Mouse (Mus musculus): ENCODE results near the gene Cap1. TPM values are rescaled to one million over a fixed set of nuclear protein-coding genes. Genes with fewer than 3 reads are reported as not detected.
"Not testable (repeated sequence)": the region's sequence is repeated elsewhere in the genome, so short reads cannot be mapped to it uniquely, and the experiment has no call there.

The Cap1 gene
- total RNA-seq, 1 experiment: 130 TPM

- H3K27ac ChIP-seq (ENCODE audit: insufficient read depth, low read depth, low read length, poor library complexity, severe bottlenecking): no peak overlapping the region
- H3K36me3 ChIP-seq (ENCODE audit: control insufficient read depth, insufficient read depth, low read length, poor library complexity, severe bottlenecking): no peaks in the 10 kb centered on the region
- H3K4me1 ChIP-seq (ENCODE audit: control insufficient read depth in 2 of 2, insufficient read depth in 2 of 2, low read length in 2 of 2, poor library complexity in 1 of 2): no peaks in the 10 kb centered on the region
- in situ Hi-C loops (cut with MboI; ENCODE audit: low sequenced_read_pairs in 2 of 2, unreplicated experiment in 2 of 2): no loop called here
- no peak overlapping the region for H3K4me3 ChIP-seq (ENCODE audit: insufficient read depth in 1 of 2, low read depth in 1 of 2, low read length in 2 of 2, poor library complexity in 1 of 2, severe bottlenecking in 1 of 2)
- TF ChIP-seq ZC3H11A (IDR thresholded peaks at IDR 0.05; ENCODE audit: borderline replicate concordance, low read depth, low read length) (no peak), HCFC1 (IDR thresholded peaks at IDR 0.05; ENCODE audit: borderline replicate concordance, insufficient read depth, low read length) (no peak), ZNF384 (IDR thresholded peaks at IDR 0.05; ENCODE audit: low read depth, low read length) (no peak)
- H3K9ac ChIP-seq (ENCODE audit: insufficient read depth, low read depth, low read length, poor library complexity, severe bottlenecking): no peak overlapping the region
- H3K9me3 ChIP-seq (ENCODE audit: control insufficient read depth, insufficient read depth, low read depth, low read length): no peaks in the 10 kb centered on the region
- DNase-seq (ENCODE audit: low read depth, low spot score): no peak
Observed at GRCm38 (mm10) chr4:122827651-122828050, 58.2 kb downstream of the Cap1 start.

- H3K9me3 ChIP-seq (ENCODE audit: control insufficient read depth, insufficient read depth, low read depth, low read length); H3K4me3 ChIP-seq (ENCODE audit: insufficient read depth in 1 of 2, low read depth in 1 of 2, low read length in 2 of 2, poor library complexity in 1 of 2, severe bottlenecking in 1 of 2); H3K4me1 ChIP-seq (ENCODE audit: control insufficient read depth in 2 of 2, insufficient read depth in 2 of 2, low read length in 2 of 2, poor library complexity in 1 of 2); H3K9ac ChIP-seq (ENCODE audit: insufficient read depth, low read depth, low read length, poor library complexity, severe bottlenecking); DNase-seq (ENCODE audit: low read depth, low spot score); H3K27ac ChIP-seq (ENCODE audit: insufficient read depth, low read depth, low read length, poor library complexity, severe bottlenecking); in situ Hi-C loops (cut with MboI; ENCODE audit: low sequenced_read_pairs in 2 of 2, unreplicated experiment in 2 of 2); H3K36me3 ChIP-seq (ENCODE audit: control insufficient read depth, insufficient read depth, low read length, poor library complexity, severe bottlenecking): not testable (repeated sequence)
Observed at GRCm38 (mm10) chr4:122820941-122821340, 64.9 kb downstream of the Cap1 start.

GRCm38 (mm10) chr4:122816202-122816601 lies 69.7 kb downstream of the Cap1 start:
- Histone ChIP-seq H3K27ac (ENCODE audit: insufficient read depth, low read depth, low read length, poor library complexity, severe bottlenecking) (no peak overlapping the region), H3K36me3 (ENCODE audit: control insufficient read depth, insufficient read depth, low read length, poor library complexity, severe bottlenecking) (no peaks in the 10 kb centered on the region), H3K4me1 (ENCODE audit: control insufficient read depth in 2 of 2, insufficient read depth in 2 of 2, low read length in 2 of 2, poor library complexity in 1 of 2) (no peaks in the 10 kb centered on the region), H3K9me3 (ENCODE audit: control insufficient read depth, insufficient read depth, low read depth, low read length) (no peaks in the 10 kb centered on the region), H3K9ac (ENCODE audit: insufficient read depth, low read depth, low read length, poor library complexity, severe bottlenecking) (no peak overlapping the region), H3K4me3 (ENCODE audit: insufficient read depth in 1 of 2, low read depth in 1 of 2, low read length in 2 of 2, poor library complexity in 1 of 2, severe bottlenecking in 1 of 2) (no peak overlapping the region)
- in situ Hi-C loops (cut with MboI; ENCODE audit: low sequenced_read_pairs in 2 of 2, unreplicated experiment in 2 of 2): no loop called here
- DNase-seq (ENCODE audit: low read depth, low spot score): no peak
- TF ChIP-seq MAFK (IDR thresholded peaks at IDR 0.05; ENCODE audit: insufficient read depth, low read depth, low read length): no peak
- no peak for TF ChIP-seq HCFC1 (IDR thresholded peaks at IDR 0.05; ENCODE audit: borderline replicate concordance, insufficient read depth, low read length)
- no peak for TF ChIP-seq ZC3H11A (IDR thresholded peaks at IDR 0.05; ENCODE audit: borderline replicate concordance, low read depth, low read length)
- TF ChIP-seq ZNF384 (IDR thresholded peaks at IDR 0.05; ENCODE audit: low read depth, low read length): no peak
- TF ChIP-seq CHD2 (IDR thresholded peaks at IDR 0.05; ENCODE audit: low read depth, low read length): no peak

- H3K4me1 ChIP-seq (ENCODE audit: control insufficient read depth in 2 of 2, insufficient read depth in 2 of 2, low read length in 2 of 2, poor library complexity in 1 of 2): no peaks in the 10 kb centered on the region
- DNase-seq (ENCODE audit: low read depth, low spot score): no peak
- in situ Hi-C loops (cut with MboI; ENCODE audit: low sequenced_read_pairs in 2 of 2, unreplicated experiment in 2 of 2): no loop called here
- H3K9ac ChIP-seq (ENCODE audit: insufficient read depth, low read depth, low read length, poor library complexity, severe bottlenecking): no peak overlapping the region
- H3K4me3 ChIP-seq (ENCODE audit: insufficient read depth in 1 of 2, low read depth in 1 of 2, low read length in 2 of 2, poor library complexity in 1 of 2, severe bottlenecking in 1 of 2): no peak overlapping the region
- no peaks in the 10 kb centered on the region for H3K9me3 ChIP-seq (ENCODE audit: control insufficient read depth, insufficient read depth, low read depth, low read length)
- TF ChIP-seq HCFC1 (IDR thresholded peaks at IDR 0.05; ENCODE audit: borderline replicate concordance, insufficient read depth, low read length) (no peak), MAFK (IDR thresholded peaks at IDR 0.05; ENCODE audit: insufficient read depth, low read depth, low read length) (no peak), ZC3H11A (IDR thresholded peaks at IDR 0.05; ENCODE audit: borderline replicate concordance, low read depth, low read length) (no peak), ZNF384 (IDR thresholded peaks at IDR 0.05; ENCODE audit: low read depth, low read length) (no peak), CHD2 (IDR thresholded peaks at IDR 0.05; ENCODE audit: low read depth, low read length) (no peak)
- H3K27ac ChIP-seq (ENCODE audit: insufficient read depth, low read depth, low read length, poor library complexity, severe bottlenecking): no peak overlapping the region
- H3K36me3 ChIP-seq (ENCODE audit: control insufficient read depth, insufficient read depth, low read length, poor library complexity, severe bottlenecking): no peaks in the 10 kb centered on the region
Observed at GRCm38 (mm10) chr4:122811824-122812223, 74.0 kb downstream of the Cap1 start.

GRCm38 (mm10) chr4:122811180-122811579 lies 74.7 kb downstream of the Cap1 start:
- in situ Hi-C loops (cut with MboI; ENCODE audit: low sequenced_read_pairs in 2 of 2, unreplicated experiment in 2 of 2): no loop called here
- TF ChIP-seq ZNF384 (IDR thresholded peaks at IDR 0.05; ENCODE audit: low read depth, low read length) (no peak), MAFK (IDR thresholded peaks at IDR 0.05; ENCODE audit: insufficient read depth, low read depth, low read length) (no peak), HCFC1 (IDR thresholded peaks at IDR 0.05; ENCODE audit: borderline replicate concordance, insufficient read depth, low read length) (no peak), ZC3H11A (IDR thresholded peaks at IDR 0.05; ENCODE audit: borderline replicate concordance, low read depth, low read length) (no peak), CHD2 (IDR thresholded peaks at IDR 0.05; ENCODE audit: low read depth, low read length) (no peak)

More at GRCm38 (mm10) chr4:122811180-122811579, 74.7 kb downstream of the Cap1 start:
- H3K27ac ChIP-seq (ENCODE audit: insufficient read depth, low read depth, low read length, poor library complexity, severe bottlenecking): no peak overlapping the region
- no peak overlapping the region for H3K9ac ChIP-seq (ENCODE audit: insufficient read depth, low read depth, low read length, poor library complexity, severe bottlenecking)
- no peak for DNase-seq (ENCODE audit: low read depth, low spot score)
- no peaks in the 10 kb centered on the region for H3K4me1 ChIP-seq (ENCODE audit: control insufficient read depth in 2 of 2, insufficient read depth in 2 of 2, low read length in 2 of 2, poor library complexity in 1 of 2)
- no peaks in the 10 kb centered on the region for H3K36me3 ChIP-seq (ENCODE audit: control insufficient read depth, insufficient read depth, low read length, poor library complexity, severe bottlenecking)
- no peak overlapping the region for H3K4me3 ChIP-seq (ENCODE audit: insufficient read depth in 1 of 2, low read depth in 1 of 2, low read length in 2 of 2, poor library complexity in 1 of 2, severe bottlenecking in 1 of 2)
- no peaks in the 10 kb centered on the region for H3K9me3 ChIP-seq (ENCODE audit: control insufficient read depth, insufficient read depth, low read depth, low read length)

Other genes starting within 250 kb of the Cap1 start
- not detected in 2 replicates for gene 9530002B09Rik, start 196.8 kb downstream of the Cap1 start, total RNA-seq (2012; rRNA removed)
- 34.9 and 43.3 TPM in 2 replicates for gene Ppt1, start 49.8 kb downstream of the Cap1 start, total RNA-seq (2012; rRNA removed)
- gene Mfsd2a, start 75.1 kb upstream of the Cap1 start, total RNA-seq (2012; rRNA removed): 3.7 and 4.3 TPM in 2 replicates
- 6.8 and 7.3 TPM in 2 replicates for gene Mycl, start 109.6 kb upstream of the Cap1 start, total RNA-seq (2012; rRNA removed)
- 17.1 and 19.1 TPM in 2 replicates for gene Trit1, start 130.5 kb upstream of the Cap1 start, total RNA-seq (2012; rRNA removed)
- 7.2 and 9.2 TPM in 2 replicates for gene Bmp8b, start 219.1 kb upstream of the Cap1 start, total RNA-seq (2012; rRNA removed)
- gene Oxct2b, start 230.2 kb upstream of the Cap1 start, total RNA-seq (2012; rRNA removed): 2.8 TPM in 2 replicates